Mouse (Mus musculus) hindbrain, embryonic 15.5 days (tissue): ENCODE results near the gene Chuk. TPM values are rescaled to one million over a fixed set of nuclear protein-coding genes. Genes with fewer than 3 reads are reported as not detected.

Source experiments
- ATAC-seq: fragments of 200-750 bp; cut with Nextera tagmentation; 2 replicates; pipeline ENCODE4 v1.8.0; 2017; ENCODE audit warnings: low read depth, moderate number of reproducible peaks, moderate TSS enrichment; ENCODE audit not compliant: low FRiP score
- H3K27ac ChIP-seq: fragments of 300-500 bp; sonication (generic); replicated peaks from 2 replicates; pipeline ENCODE4 v1.5.1; 2015; ENCODE audit warnings: mild to moderate bottlenecking, inconsistent platforms
- H3K27me3 ChIP-seq: fragments of 300-500 bp; sonication (generic); 2 replicates; pipeline ENCODE4 v1.6.1; 2015; ENCODE audit warnings: control low read depth, inconsistent platforms
- H3K36me3 ChIP-seq: fragments of 300-500 bp; sonication (generic); 2 replicates; pipeline ENCODE4 v1.6.1; 2015; ENCODE audit warnings: control low read depth, inconsistent platforms
- H3K4me1 ChIP-seq: fragments of 300-500 bp; sonication (generic); replicated peaks from 2 replicates; pipeline ENCODE4 v1.6.1; 2015; ENCODE audit warnings: control low read depth, inconsistent platforms
- H3K4me2 ChIP-seq: fragments of 300-500 bp; sonication (generic); 2 replicates; pipeline ENCODE4 v1.6.1; 2015; ENCODE audit warnings: moderate library complexity, mild to moderate bottlenecking, inconsistent platforms
- H3K4me3 ChIP-seq: fragments of 300-500 bp; sonication (generic); 2 replicates; pipeline ENCODE4 v1.5.1; 2015; ENCODE audit warnings: mild to moderate bottlenecking, inconsistent platforms
- H3K9ac ChIP-seq: fragments of 300-500 bp; sonication (generic); 2 replicates; pipeline ENCODE4 v1.6.1; 2015; ENCODE audit warnings: inconsistent platforms
- H3K9me3 ChIP-seq: fragments of 300-500 bp; sonication (generic); 2 replicates; pipeline ENCODE4 v1.6.1; 2016; ENCODE audit warnings: control low read depth, inconsistent platforms
- WGBS: fragments of 180-500 bp; shearing (Covaris S2); methylation state at CpG from one replicate; pipeline ENCODE4 v1.1.7; 2015; 5-methylcytosine and 5-hydroxymethylcytosine counted together
- polyA plus RNA-seq: library from polyadenylated mRNA; unstranded; fragments of >200 nt; fragmentation: Nextera tagmentation; extraction: Ambion mirVana; gene quantifications from 2 replicates; pipeline ENCODE4 v1.2.1, GENCODE M21; 2015

Gene Chuk
- polyA plus RNA-seq, 1 experiment from 2014 or later = 58.4 TPM

GRCm38 (mm10) chr19:44026956-44027530, 80.2 kb downstream of the Chuk start:
- no peaks in the 10 kb centered on the region for H3K27me3 ChIP-seq
- H3K36me3 ChIP-seq = no peaks in the 10 kb centered on the region
- H3K4me2 ChIP-seq = no peak overlapping the region
- H3K9ac ChIP-seq = no peak overlapping the region
- no peak overlapping the region for H3K4me3 ChIP-seq
- WGBS = 65% methylated on average over 8 of the region's 8 CpGs
- H3K27ac ChIP-seq = no peak overlapping the region
- no peak for ATAC-seq
- no peaks in the 10 kb centered on the region for H3K4me1 ChIP-seq
- H3K9me3 ChIP-seq = no peaks in the 10 kb centered on the region

- no peak for ATAC-seq
- no peaks in the 10 kb centered on the region for H3K4me1 ChIP-seq
- no peaks in the 10 kb centered on the region for H3K36me3 ChIP-seq
- H3K9ac ChIP-seq = no peak overlapping the region
- 90% methylated on average over 13 of the region's 13 CpGs for WGBS
- no peak overlapping the region for H3K27ac ChIP-seq
- no peaks in the 10 kb centered on the region for H3K9me3 ChIP-seq
- H3K4me3 ChIP-seq = no peak overlapping the region
- no peaks in the 10 kb centered on the region for H3K27me3 ChIP-seq
- H3K4me2 ChIP-seq = no peak overlapping the region
Measured at GRCm38 (mm10) chr19:44024921-44025585, 82.2 kb downstream of the Chuk start.

Other genes with a start within 250 kb of the Chuk start
- 8.4 and 9.1 TPM in 2 replicates for gene Dnmbp, start 167.3 kb downstream of the Chuk start, polyA plus RNA-seq
- 0.25 and 0.26 TPM in 2 replicates for gene Cpn1, start 120.9 kb downstream of the Chuk start, polyA plus RNA-seq
- gene Cyp2c23, start 78.3 kb downstream of the Chuk start, polyA plus RNA-seq = 0.13 TPM in 1 of 2 replicates, not detected in the other
- 21.6 and 22.9 TPM in 2 replicates for gene Erlin1, start 37.7 kb downstream of the Chuk start, polyA plus RNA-seq
- 29.8 and 30.1 TPM in 2 replicates for gene Cwf19l1, start 28.4 kb upstream of the Chuk start, polyA plus RNA-seq
- gene Bloc1s2, start 39.0 kb upstream of the Chuk start, polyA plus RNA-seq = 155 and 158 TPM in 2 replicates
- gene Pkd2l1, start 85.0 kb upstream of the Chuk start, polyA plus RNA-seq = 0.29 and 0.67 TPM in 2 replicates
- gene Scd3, start 95.8 kb upstream of the Chuk start, polyA plus RNA-seq = 5.0 and 6.7 TPM in 2 replicates
- 288 and 295 TPM in 2 replicates for gene Scd2, start 186.2 kb upstream of the Chuk start, polyA plus RNA-seq
- 0.10 and 0.12 TPM in 2 replicates for gene Scd4, start 225.6 kb upstream of the Chuk start, polyA plus RNA-seq